Mouse (Mus musculus): ENCODE data around the gene Gm5169.
"Not testable (repeated sequence)": the region's sequence is repeated elsewhere in the genome, so short reads cannot be mapped to it uniquely, and the experiment has no call there.

Gene Gm5169

DNA sequence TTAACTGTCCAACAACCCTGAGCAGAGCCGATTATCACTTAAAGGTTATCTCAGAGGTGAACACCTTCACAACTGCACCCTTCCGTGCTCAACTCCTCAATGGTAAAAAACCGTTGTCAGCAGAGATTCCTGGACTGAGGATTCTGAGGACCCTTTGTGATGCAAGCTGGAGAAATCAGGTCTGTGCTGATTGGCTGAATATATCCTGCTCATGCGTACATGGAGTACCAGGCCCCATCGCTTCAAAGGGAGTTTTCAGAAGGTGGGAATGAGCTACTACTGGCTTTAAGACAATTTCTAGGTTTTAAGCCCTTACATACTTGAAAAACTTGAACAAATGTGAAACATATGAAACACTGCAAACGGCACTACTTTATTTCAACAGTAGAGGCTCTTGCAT, at the start of gene Gm5169:
TSS of gene Gm5169 (minus strand) at position 101 of the 400 bp plus-strand sequence.
- not testable (repeated sequence) for DNase-seq

DNA sequence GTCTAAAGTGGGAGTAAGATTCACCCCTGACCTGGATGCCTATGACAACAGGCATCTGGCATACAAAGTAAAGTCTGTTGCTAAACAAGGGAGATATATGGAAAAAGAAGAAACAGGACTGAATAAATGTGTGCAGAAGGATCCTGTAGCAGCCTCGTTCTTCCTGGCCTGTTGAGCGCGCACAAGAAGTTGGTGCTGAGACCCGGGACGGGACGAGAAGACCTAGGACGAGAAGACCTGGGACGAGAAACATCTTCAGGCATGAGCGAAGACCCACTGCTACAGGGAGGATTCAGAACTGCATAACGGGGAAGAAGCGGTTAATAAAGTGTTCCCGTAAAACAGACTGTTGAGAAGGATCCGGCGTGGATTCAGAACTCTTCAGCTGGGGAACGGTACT, 46.2 kb upstream of the Gm5169 start:
- not testable (repeated sequence) for DNase-seq

Measured in B cell, adult 2 months (primary cell).